Mouse (Mus musculus): ENCODE data around the gene Olfr1261. TPM values are rescaled to one million over a fixed set of nuclear protein-coding genes. Genes with fewer than 3 reads are reported as not detected.

The Olfr1261 gene
- polyA plus RNA-seq (2012; rRNA removed; ENCODE audit: low replicate concordance) = not detected in 2 replicates

DNA sequence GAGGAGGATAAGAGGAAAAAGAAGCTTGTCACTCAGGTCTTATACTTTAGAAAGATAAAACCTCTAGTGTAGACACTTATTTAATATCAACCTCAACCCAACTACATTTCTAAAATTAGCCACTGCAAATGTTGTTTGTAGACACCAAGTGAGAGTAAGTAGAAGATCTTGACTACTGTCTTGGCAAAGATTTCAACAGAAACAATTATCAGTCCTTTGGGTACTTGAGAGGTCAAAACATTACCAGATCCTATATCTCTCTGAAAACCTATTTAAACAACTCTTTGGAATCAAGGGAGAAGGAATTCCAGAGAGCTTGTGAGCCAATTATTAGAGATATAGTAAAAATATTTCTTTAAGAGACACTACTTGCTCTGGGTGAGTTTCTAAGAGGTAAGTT, at the start of gene Olfr1261:
Gene Olfr1261 (plus strand): TSS at position 301 of the 400 bp plus-strand sequence.

DNA sequence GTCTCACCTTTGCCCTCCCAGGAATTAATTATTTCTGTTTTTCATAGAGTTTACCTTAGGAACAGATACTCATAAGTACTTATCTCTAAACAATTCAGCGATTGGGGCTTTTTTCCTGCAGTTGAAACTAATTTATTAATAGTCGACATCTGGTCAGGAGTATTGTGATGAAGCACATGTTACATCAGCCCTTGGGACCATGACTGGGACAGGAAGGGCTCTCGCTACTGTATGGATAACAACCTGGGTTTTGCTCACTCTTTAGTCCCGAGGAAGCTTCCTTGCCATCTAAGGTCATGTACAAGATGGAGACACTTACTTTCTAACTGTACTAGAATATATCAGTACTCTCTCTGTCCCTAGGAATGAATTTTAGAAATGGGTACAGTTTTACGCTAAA, 42.5 kb upstream of the Olfr1261 start, which contains the start of gene Olfr1259:
Gene Olfr1259 (minus strand): TSS at position 101 of the 400 bp plus-strand sequence.

DNA sequence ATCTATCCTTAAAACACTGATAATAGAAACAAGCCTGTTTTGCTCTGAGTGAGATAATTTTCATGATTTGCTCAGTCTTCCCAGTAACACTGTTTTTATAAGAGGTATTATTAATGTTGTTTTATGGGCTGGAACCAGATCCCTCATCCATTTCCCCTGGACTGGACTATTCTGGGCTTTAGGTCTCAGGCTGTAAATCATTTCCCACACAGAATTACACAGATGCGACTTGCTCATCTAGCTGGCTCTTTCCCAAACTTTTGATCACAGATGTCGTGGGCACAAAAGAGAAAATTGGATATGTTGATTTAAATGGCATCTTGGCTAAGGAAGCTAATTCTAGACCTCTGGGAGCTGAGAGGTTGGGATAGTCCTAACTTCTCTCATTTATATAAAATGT, 16.8 kb upstream of the Olfr1261 start, which contains the start of gene Olfr1260:
Gene Olfr1260 (plus strand): TSS at position 157 of the 400 bp plus-strand sequence.

DNA sequence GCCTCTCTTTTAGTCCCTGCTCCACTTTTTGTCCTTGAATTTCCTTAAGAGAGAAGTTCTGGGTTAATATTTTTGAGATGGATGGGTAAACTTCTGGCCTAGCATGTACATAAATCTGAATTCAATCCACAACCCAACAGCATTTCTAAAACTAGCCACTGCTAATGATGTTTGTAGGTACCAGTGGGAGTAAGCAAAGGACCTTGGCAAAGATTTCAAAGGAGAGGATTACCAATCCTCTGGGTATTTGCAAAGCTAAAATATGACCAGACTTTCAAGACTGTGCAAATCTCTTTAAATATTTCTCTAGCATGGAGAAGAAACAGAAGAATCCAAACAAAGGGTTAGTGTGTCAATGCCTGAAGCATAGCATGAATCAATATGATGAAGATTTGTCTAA, 8.8 kb downstream of the Olfr1261 start, which contains the start of gene Olfr1262:
Gene Olfr1262 (plus strand): TSS at position 301 of the 400 bp plus-strand sequence.

DNA sequence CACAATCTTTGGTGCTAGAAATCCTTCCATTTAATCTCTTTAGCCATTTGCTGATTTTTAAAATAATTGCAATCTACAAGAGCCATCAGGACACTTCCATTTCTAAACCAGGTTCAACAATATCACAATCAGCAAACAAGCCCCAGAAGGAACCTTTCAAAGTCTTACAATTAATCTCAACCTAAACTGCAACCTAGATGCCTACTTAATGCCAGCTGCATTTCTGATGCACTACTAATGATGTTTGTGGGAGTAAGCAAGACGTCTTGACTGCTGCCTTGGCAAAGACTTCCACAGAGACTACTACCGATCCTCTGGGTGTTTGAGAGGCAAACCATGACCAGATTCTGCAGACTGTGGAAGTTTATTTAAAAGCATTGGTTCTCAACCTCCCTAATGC, 20.8 kb downstream of the Olfr1261 start, which contains the start of gene Olfr1263:
Gene Olfr1263 (plus strand): TSS at position 301 of the 400 bp plus-strand sequence.

DNA sequence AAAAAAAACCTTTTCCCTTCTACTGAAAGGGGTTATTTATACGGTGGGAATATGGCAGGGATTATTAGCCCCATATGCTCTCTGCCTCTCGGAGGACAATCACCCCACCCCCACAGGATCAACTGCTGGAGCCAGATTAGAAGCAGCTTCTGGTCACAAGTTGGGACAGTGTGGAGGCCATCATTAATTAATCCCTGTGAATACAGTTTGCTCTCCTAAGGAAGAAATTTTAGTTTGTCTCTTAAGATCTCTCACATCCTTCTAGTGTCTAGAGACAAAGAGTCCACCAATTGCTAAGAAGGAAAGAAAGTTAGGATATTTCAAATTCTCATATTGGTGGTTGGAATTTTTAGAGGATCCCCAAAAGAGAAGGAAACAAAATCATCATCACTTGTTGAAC, 34.5 kb downstream of the Olfr1261 start, which contains the start of gene Olfr1264:
Gene Olfr1264 (minus strand): TSS at position 101 of the 400 bp plus-strand sequence.

DNA sequence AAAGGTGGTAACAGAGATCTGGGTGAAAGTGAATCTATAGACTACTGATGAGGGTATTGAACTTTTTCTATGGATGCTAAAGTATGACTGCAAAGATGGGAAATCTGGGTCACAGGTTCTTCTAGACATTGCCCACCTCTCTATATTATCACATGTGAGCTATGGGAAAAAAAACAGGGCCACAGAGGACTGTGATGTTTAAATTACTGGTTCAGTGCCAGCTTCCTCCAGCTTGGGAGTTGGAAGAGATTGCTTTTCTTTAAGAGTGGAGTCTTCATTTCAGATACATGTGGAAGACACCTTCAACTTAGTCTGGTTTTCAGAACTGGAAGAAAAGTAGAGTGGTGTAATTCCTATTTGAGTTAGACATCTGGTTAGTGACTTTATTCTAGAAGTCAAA, 44.0 kb downstream of the Olfr1261 start, which contains the start of gene Olfr1265:
Gene Olfr1265 (plus strand): TSS at position 301 of the 400 bp plus-strand sequence.

Other genes with a start within 250 kb of the Olfr1261 start
- not detected in 2 replicates for gene Olfr1253, start 234.1 kb upstream of the Olfr1261 start, polyA plus RNA-seq (2012; rRNA removed; ENCODE audit: low replicate concordance)
- gene Olfr1254, start 197.6 kb upstream of the Olfr1261 start, polyA plus RNA-seq (2012; rRNA removed; ENCODE audit: low replicate concordance) = not detected in 2 replicates
- gene Olfr1255, start 179.2 kb upstream of the Olfr1261 start, polyA plus RNA-seq (2012; rRNA removed; ENCODE audit: low replicate concordance) = not detected in 2 replicates
- gene Olfr1256, start 149.7 kb upstream of the Olfr1261 start, polyA plus RNA-seq (2012; rRNA removed; ENCODE audit: low replicate concordance) = not detected in 2 replicates
- not detected in 2 replicates for gene Olfr48, start 143.0 kb upstream of the Olfr1261 start, polyA plus RNA-seq (2012; rRNA removed; ENCODE audit: low replicate concordance)
- gene Olfr1257, start 112.8 kb upstream of the Olfr1261 start, polyA plus RNA-seq (2012; rRNA removed; ENCODE audit: low replicate concordance) = not detected in 2 replicates
- not detected in 2 replicates for gene Olfr1258, start 63.9 kb upstream of the Olfr1261 start, polyA plus RNA-seq (2012; rRNA removed; ENCODE audit: low replicate concordance)
- 0.54 TPM in 1 of 2 replicates, not detected in the other for gene Olfr1259, start 42.6 kb upstream of the Olfr1261 start, polyA plus RNA-seq (2012; rRNA removed; ENCODE audit: low replicate concordance)
- gene Olfr1260, start 16.9 kb upstream of the Olfr1261 start, polyA plus RNA-seq (2012; rRNA removed; ENCODE audit: low replicate concordance) = not detected in 2 replicates
- gene Olfr1262, start 8.9 kb downstream of the Olfr1261 start, polyA plus RNA-seq (2012; rRNA removed; ENCODE audit: low replicate concordance) = not detected in 2 replicates
- not detected in 2 replicates for gene Olfr1263, start 20.9 kb downstream of the Olfr1261 start, polyA plus RNA-seq (2012; rRNA removed; ENCODE audit: low replicate concordance)
- not detected in 2 replicates for gene Olfr1264, start 34.4 kb downstream of the Olfr1261 start, polyA plus RNA-seq (2012; rRNA removed; ENCODE audit: low replicate concordance)
- gene Olfr1265, start 44.1 kb downstream of the Olfr1261 start, polyA plus RNA-seq (2012; rRNA removed; ENCODE audit: low replicate concordance) = not detected in 2 replicates
- gene Olfr140, start 72.4 kb downstream of the Olfr1261 start, polyA plus RNA-seq (2012; rRNA removed; ENCODE audit: low replicate concordance) = not detected in 2 replicates
- not detected in 2 replicates for gene Olfr1269, start 130.2 kb downstream of the Olfr1261 start, polyA plus RNA-seq (2012; rRNA removed; ENCODE audit: low replicate concordance)
- not detected in 2 replicates for gene Olfr32, start 151.1 kb downstream of the Olfr1261 start, polyA plus RNA-seq (2012; rRNA removed; ENCODE audit: low replicate concordance)
- gene Olfr1270, start 161.9 kb downstream of the Olfr1261 start, polyA plus RNA-seq (2012; rRNA removed; ENCODE audit: low replicate concordance) = not detected in 2 replicates
- not detected in 2 replicates for gene Olfr1506, start 233.3 kb downstream of the Olfr1261 start, polyA plus RNA-seq (2012; rRNA removed; ENCODE audit: low replicate concordance)